Mouse (Mus musculus): ENCODE measurements at regions not wholly inside any gene's neighbourhood (a gene's known extent, or its start where the extent isn't known, plus 50 kb on each side); places are given as distances from the start of the nearest gene placed in this dataset.

- TF ChIP-seq CTCF (IDR thresholded peaks at IDR 0.05): no peak
- no peak for TF ChIP-seq EP300 (IDR thresholded peaks at IDR 0.05; ENCODE audit: insufficient read depth, low read depth, low read length)
Measured at GRCm38 (mm10) chr4:46268564-46269247, 72.6 kb upstream of the Xpa start.
